Mouse (Mus musculus): ENCODE measurements around the gene Afm. TPM values are rescaled to one million over a fixed set of nuclear protein-coding genes. Genes with fewer than 3 reads are reported as not detected.

The Afm gene
- not detected for total RNA-seq (2023)

DNA sequence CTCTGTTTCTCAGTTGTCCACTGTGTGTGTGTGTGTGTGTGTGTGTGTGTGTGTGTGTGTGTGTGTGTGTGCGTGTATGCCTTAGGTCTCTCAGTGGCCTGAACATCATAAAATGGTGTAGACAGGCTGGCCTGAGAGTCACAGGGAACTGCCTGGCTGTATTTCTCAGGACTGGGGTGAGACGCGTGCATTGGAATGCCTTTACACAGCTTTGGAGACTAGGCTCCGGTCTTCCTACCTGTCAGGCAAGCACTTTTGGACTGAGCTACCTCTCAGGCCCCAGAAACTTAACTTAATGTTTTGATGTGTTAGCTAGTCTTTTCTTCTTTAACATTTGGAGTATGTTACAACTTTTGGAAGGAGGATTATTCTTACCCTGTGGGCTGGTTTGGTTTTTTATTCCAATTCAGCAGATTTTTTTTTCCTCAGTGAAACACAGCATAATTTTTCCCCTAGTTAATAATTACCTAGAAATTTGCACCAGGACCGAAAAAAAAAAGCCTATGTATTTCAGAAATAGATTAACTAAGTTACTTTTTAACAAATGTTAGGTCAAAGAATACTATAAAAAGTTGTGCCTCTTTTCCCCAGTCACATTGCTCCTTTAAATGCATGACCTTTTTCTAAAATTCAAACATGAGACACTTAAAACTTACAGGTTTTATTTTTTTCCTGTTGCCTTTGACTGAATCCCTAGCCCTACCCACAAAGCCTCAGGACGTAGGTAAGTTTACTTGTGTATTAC lies at the start of gene Afm:
Gene Afm, plus strand, starts transcription at position 577 of the 745 bp plus-strand sequence.

DNA sequence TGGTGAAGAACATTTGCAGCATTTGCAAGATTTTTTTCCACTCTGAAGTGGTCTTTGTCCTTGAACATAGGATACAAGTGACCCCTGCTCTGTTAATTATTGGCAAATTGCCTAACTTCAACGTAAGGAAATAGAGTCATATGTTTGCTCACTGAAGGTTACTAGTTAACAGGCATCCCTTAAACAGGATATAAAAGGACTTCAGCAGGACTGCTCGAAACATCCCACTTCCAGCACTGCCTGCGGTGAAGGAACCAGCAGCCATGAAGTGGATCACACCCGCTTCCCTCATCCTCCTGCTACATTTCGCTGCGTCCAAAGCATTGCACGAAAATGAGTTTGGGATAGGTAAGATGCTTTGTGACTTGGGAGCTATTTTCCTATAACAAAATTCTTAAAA lies 28.2 kb upstream of the Afm start, which contains the start of gene Afp:
Gene Afp, plus strand, starts transcription at position 220 of the 400 bp plus-strand sequence.

DNA sequence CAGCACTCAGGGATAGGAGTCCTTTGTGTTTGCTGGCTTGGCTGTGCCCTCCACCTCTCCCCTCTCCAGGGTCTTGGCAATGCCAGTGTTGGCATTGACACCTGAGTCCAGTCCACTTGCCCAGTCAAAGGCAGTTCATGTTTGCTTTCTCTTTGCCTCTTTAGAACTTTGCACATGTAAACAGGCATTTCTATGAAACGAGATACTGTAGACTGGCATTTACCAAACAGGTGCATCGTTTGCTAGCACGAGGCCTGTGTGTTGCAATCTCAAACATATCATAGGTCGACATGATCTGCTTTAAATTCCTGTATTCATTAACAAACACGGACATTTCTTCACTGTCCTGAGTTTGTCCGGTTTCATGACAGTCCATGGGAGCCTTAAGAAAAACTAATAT lies 42.0 kb downstream of the Afm start, which contains the start of gene 5830473C10Rik:
Gene 5830473C10Rik, plus strand, starts transcription at position 365 of the 400 bp plus-strand sequence.

Other genes with a start within 250 kb of the Afm start
- 151 TPM for gene Ankrd17, start 152.4 kb upstream of the Afm start, total RNA-seq (2023)
- 3.3 TPM for gene Gm9958, start 151.7 kb upstream of the Afm start, total RNA-seq (2023)
- not detected for gene Alb, start 58.0 kb upstream of the Afm start, total RNA-seq (2023)
- 9.4 TPM for gene Afp, start 28.2 kb upstream of the Afm start, total RNA-seq (2023)
- not detected for gene 5830473C10Rik, start 42.2 kb downstream of the Afm start, total RNA-seq (2023)
- not detected for gene Rassf6, start 121.7 kb downstream of the Afm start, total RNA-seq (2023)
- 0.62 TPM for gene Cxcl5, start 240.4 kb downstream of the Afm start, total RNA-seq (2023)
- gene Ppbp, start 249.6 kb downstream of the Afm start, total RNA-seq (2023): 7.9 TPM

All from CD4-positive naive resting alpha-beta T cell, adult 57 days (primary cell).